Mouse (Mus musculus): ENCODE results near the gene Map2k6. TPM values are rescaled to one million over a fixed set of nuclear protein-coding genes. Genes with fewer than 3 reads are reported as not detected.

The Map2k6 gene
- polyA plus RNA-seq, 1 experiment from 2014 or later: 7.1 TPM

DNA sequence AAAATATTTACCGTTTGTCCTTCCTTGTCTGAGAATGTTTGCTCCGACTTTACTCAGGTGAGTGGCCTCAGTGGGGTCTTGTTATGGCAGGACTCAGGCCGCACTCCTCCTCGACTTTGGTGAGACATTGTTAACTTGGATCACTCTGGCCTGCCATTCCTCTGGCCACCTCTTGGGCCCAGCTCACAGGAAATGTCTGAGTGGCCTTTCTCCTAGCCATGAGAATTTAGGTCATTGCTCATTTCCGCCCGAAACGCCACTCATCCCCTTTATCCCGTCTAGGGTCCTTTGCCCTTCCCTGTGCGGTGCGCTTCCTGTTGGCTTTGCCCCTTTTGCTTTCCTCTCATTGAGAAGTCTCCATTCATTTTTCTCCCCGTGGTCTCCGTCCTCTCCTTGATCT, 10.2 kb downstream of the Map2k6 start:
- 74% methylated on average over 12 of the region's 12 CpGs for WGBS (ENCODE audit: insufficient replicate concordance)
- Histone ChIP-seq H3K27ac (no peak overlapping the region), H3K36me3 (no peaks in the 10 kb centered on the region), H3K27me3 (replicated peaks) (no peaks in the 10 kb centered on the region), H3K4me1 (peaks cover 10% of the 10 kb centered on the region; the same call in 1 of the 2 replicates), H3K4me2 (no peak overlapping the region), H3K4me3 (no peak overlapping the region), H3K9me3 (replicated peaks) (no peaks in the 10 kb centered on the region), H3K9ac (no peak overlapping the region)
- no peak for ATAC-seq

DNA sequence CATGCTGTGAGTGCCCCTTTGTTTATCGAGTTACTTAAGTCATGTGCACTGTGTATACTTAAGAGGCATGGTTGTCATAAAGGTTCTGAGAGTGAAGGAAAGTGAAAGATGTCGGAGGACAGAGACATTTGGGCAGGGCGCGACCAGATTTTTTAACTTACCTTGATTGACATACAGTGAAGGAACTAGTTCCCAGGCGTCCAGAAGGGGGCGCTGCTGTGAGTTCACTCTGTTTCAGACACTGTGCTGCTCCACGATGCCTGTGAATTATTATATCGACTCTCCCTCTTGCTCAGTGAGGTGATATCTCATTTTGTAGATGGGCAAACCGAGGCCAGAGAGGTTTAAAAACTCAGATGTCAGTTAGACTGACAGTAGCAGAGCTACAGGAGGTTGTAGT, 10.9 kb downstream of the Map2k6 start:
- Histone ChIP-seq H3K27ac (no peak overlapping the region), H3K36me3 (no peaks in the 10 kb centered on the region), H3K9ac (no peak overlapping the region), H3K4me3 (no peak overlapping the region), H3K4me1 (peaks cover 10% of the 10 kb centered on the region; the same call in 1 of the 2 replicates), H3K9me3 (replicated peaks) (no peaks in the 10 kb centered on the region), H3K4me2 (no peak overlapping the region), H3K27me3 (replicated peaks) (no peaks in the 10 kb centered on the region)
- peak; percentile 48 for ATAC-seq
- 46% methylated on average over 9 of the region's 9 CpGs for WGBS (ENCODE audit: insufficient replicate concordance)

DNA sequence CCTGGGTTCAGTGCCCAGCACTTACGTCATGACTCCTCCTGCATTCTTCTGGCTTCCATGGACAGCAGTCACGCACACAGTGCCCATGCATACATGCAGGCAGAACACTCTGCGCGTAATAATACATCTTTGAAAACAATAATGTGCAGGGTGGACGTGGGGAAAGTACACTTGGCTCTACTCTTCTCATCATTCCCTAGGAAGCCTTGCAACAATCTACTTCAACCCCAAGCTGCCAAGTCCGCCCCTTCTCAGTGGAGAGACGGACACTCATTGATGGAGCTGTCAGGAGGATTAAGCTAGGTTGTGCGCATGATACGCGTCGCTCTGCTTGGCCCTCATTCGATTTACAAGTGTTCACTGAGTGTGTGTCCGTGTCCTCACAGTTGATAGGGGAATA, 12.7 kb downstream of the Map2k6 start:
- 89% methylated on average over 13 of the region's 13 CpGs for WGBS (ENCODE audit: insufficient replicate concordance)
- H3K27me3 ChIP-seq (replicated peaks): no peaks in the 10 kb centered on the region
- no peak overlapping the region for H3K4me2 ChIP-seq
- H3K4me1 ChIP-seq: peaks cover 3% of the 10 kb centered on the region; the same call in 1 of the 2 replicates
- no peak for ATAC-seq
- H3K27ac ChIP-seq: no peak overlapping the region
- H3K4me3 ChIP-seq: no peak overlapping the region
- H3K9ac ChIP-seq: no peak overlapping the region
- no peaks in the 10 kb centered on the region for H3K9me3 ChIP-seq (replicated peaks)
- H3K36me3 ChIP-seq: no peaks in the 10 kb centered on the region

DNA sequence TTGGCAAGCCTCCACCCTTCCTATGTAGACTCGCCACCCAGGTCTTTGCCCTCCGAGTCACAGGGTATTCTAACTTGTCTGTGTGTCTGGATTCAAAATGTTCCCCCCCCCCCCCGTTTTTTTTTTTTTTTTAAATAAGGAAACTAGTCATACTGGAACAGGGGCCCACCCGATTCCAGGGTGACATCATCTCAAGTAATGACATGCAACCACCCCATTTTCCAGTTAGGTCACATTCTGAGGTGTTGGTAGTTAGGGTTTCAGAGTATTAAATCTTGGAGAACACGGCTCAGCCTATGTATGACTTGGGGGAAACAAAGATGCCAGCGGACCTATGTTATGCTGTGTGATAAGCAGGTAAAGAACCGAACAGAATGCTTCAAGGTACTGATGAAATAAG, 15.3 kb downstream of the Map2k6 start:
- Histone ChIP-seq H3K4me2 (no peak overlapping the region), H3K4me1 (no peaks in the 10 kb centered on the region), H3K9me3 (replicated peaks) (no peaks in the 10 kb centered on the region), H3K27ac (no peak overlapping the region), H3K27me3 (replicated peaks) (no peaks in the 10 kb centered on the region), H3K9ac (no peak overlapping the region), H3K4me3 (no peak overlapping the region), H3K36me3 (no peaks in the 10 kb centered on the region)
- ATAC-seq: no peak
- 58% methylated on average over 7 of the region's 7 CpGs for WGBS (ENCODE audit: insufficient replicate concordance)

DNA sequence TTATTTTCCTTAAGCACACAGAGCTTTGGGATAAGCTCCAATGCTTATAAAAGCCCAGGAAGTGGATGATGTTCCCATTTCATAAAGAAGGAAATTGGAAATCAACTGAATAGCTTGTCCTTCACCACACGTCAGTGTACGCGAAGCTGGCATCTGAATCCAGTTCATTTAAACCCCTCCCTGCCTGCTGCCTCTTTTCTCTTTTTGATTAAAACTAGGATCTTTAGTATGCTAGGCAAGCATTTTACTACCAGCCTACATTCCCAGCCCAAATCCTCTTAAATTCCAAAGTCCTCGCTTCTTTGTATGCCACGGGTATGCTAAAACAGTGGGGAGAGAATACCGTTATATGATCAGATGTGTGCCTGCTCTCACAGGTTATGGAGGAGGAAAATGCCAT, 17.8 kb downstream of the Map2k6 start:
- Histone ChIP-seq H3K9ac (no peak overlapping the region), H3K27me3 (replicated peaks) (no peaks in the 10 kb centered on the region), H3K36me3 (no peaks in the 10 kb centered on the region), H3K9me3 (replicated peaks) (no peaks in the 10 kb centered on the region), H3K27ac (no peak overlapping the region), H3K4me1 (no peaks in the 10 kb centered on the region), H3K4me2 (no peak overlapping the region), H3K4me3 (no peak overlapping the region)
- 82% methylated on average over 6 of the region's 6 CpGs for WGBS (ENCODE audit: insufficient replicate concordance)
- no peak for ATAC-seq

DNA sequence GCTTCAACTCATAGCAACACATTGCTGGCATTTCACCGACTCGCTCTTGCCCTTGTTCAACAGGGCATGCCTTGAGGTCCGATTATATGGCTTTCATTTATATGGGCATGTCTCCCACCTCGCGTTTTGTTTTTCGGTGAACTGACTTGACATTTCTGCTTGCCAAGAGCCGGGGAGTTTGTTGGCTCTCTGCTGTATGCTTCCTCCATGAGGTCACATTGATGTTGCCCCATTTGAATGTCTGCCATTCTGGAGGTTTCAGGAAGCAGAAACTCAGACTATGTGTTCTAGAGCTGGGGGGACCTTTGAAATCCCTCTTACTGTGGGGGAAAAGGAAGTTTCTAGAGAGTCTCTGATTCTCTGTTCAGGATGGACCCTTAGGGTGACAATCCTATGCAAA, 21.5 kb downstream of the Map2k6 start:
- no peaks in the 10 kb centered on the region for H3K36me3 ChIP-seq
- 84% methylated on average over 7 of the region's 7 CpGs for WGBS (ENCODE audit: insufficient replicate concordance)
- H3K27ac ChIP-seq: no peak overlapping the region
- H3K4me2 ChIP-seq: no peak overlapping the region
- H3K9me3 ChIP-seq (replicated peaks): no peaks in the 10 kb centered on the region
- H3K4me3 ChIP-seq: no peak overlapping the region
- no peaks in the 10 kb centered on the region; the same call in 1 of the 2 replicates for H3K4me1 ChIP-seq
- ATAC-seq: no peak
- H3K27me3 ChIP-seq (replicated peaks): no peaks in the 10 kb centered on the region
- H3K9ac ChIP-seq: no peak overlapping the region

DNA sequence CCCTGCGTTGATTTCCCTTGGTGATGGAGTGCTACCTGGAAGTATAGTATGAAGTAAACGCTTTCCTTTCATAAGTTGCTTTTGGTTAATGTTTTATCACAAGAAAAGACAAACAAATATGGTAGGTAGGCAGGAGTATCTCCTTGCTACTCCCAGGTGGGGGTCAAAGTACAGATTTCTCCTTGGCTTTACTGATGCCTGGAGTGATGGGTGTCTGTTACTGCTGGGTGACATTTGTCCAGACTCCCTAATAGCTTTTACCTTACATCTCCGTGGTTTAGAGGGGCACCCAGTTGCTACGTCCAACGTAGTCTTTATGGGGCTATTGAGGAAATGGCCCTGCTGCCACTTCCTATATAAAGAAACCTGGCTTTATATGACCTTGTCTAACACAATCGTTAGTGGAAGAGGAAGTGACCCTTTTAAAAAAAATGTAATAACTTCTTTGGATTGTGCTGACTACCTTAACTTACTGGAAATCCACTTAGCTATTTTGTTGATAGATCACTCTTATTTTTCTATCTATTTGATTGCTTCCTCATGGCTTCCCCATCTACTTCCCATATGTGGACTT, 27.7 kb downstream of the Map2k6 start:
- Histone ChIP-seq H3K27ac (no peak overlapping the region), H3K4me2 (no peak overlapping the region), H3K27me3 (replicated peaks) (no peaks in the 10 kb centered on the region), H3K36me3 (no peaks in the 10 kb centered on the region), H3K9ac (no peak overlapping the region), H3K4me1 (peaks cover 18% of the 10 kb centered on the region), H3K9me3 (replicated peaks) (no peaks in the 10 kb centered on the region), H3K4me3 (no peak overlapping the region)
- WGBS (ENCODE audit: insufficient replicate concordance): 43% methylated on average over 6 of the region's 6 CpGs
- ATAC-seq: no peak

DNA sequence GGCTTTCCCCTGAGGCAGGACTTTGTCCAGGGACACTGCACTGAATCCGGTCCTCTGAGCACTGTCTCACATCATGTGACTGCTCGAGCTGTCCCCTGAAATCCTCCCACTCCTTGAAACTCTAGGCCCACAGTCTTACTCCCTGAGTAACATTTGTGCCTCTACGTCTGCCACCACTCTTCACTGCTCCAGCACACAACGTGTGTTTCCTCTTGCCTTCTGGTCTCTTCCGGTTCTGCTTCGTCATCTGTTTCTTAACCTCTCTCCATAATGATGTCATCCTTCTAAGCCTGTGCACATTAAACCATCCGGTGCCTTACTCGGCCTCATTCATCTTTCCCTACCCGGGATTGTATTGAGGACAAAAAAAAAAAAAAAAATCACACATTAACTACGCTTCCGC, 28.2 kb downstream of the Map2k6 start:
- WGBS (ENCODE audit: insufficient replicate concordance): 46% methylated on average over 11 of the region's 11 CpGs
- no peaks in the 10 kb centered on the region for H3K27me3 ChIP-seq (replicated peaks)
- no peak for ATAC-seq

DNA sequence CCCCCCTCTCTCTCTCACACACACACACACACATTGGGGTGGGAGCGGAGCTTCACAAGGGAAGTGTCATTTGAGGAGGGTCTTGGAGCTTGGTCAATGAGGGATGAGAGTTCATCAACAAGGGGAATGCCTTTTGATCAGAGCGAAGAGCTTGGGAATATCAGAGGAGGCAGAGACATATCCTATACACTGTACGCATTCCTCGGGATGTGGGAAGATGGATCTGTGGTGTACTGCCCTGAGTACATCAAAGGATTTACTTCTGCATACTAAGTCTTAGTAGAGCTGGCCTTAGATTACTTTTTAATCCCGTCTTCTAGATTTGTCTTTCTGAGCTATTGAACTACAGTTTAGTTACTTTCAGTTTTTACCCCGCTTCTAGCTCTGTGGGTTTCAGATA, 30.1 kb downstream of the Map2k6 start:
- ATAC-seq: no peak
- Histone ChIP-seq H3K27me3 (replicated peaks) (no peaks in the 10 kb centered on the region), H3K36me3 (no peaks in the 10 kb centered on the region), H3K9me3 (replicated peaks) (no peaks in the 10 kb centered on the region), H3K9ac (no peak overlapping the region), H3K4me3 (no peak overlapping the region), H3K4me2 (no peak overlapping the region), H3K27ac (no peak overlapping the region), H3K4me1 (peaks cover 18% of the 10 kb centered on the region)
- WGBS (ENCODE audit: insufficient replicate concordance): 83% methylated on average over 6 of the region's 6 CpGs

More for the DNA sequence above, 28.2 kb downstream of the Map2k6 start:
- H3K4me2 ChIP-seq: no peak overlapping the region
- H3K27ac ChIP-seq: 0 out of 2 replicates have a peak overlapping the region, but pooled peaks have one; percentile 49
- no peak overlapping the region for H3K4me3 ChIP-seq
- no peaks in the 10 kb centered on the region for H3K9me3 ChIP-seq (replicated peaks)
- H3K4me1 ChIP-seq: peaks cover 18% of the 10 kb centered on the region
- H3K36me3 ChIP-seq: no peaks in the 10 kb centered on the region
- no peak overlapping the region for H3K9ac ChIP-seq

DNA sequence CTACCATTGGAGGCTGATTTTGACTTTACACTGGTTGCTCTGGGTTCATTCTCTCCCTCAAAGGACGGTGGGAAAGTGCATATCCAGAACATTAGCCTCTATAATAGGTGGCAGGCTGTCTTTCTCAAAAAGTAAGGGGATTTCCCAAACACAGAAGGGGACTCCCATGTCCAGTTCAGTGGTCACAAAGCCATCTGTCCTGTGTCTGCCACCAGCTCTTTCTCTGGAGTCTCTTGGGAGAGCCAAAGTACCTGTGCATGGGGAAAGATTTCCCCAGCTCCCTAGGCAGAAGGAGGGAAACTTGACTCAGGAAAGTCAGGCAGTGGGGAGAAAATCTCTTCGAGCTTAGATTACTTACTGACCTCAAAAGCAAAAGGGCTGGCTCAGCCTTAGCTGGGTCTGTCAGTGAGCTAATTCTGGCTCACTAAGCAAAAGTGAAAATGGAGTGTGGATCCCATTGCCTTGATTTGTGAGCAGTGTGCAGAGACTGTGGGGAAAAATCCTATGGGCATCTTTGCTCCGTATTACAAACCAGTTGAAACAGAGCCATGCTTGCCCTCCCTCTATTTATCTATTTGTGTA, 31.0 kb downstream of the Map2k6 start:
- WGBS (ENCODE audit: insufficient replicate concordance): 67% methylated on average over 3 of the region's 3 CpGs
- Histone ChIP-seq H3K4me2 (no peak overlapping the region), H3K27me3 (replicated peaks) (no peaks in the 10 kb centered on the region), H3K9me3 (replicated peaks) (no peaks in the 10 kb centered on the region), H3K27ac (no peak overlapping the region), H3K4me1 (peaks cover 18% of the 10 kb centered on the region), H3K36me3 (no peaks in the 10 kb centered on the region), H3K9ac (no peak overlapping the region), H3K4me3 (no peak overlapping the region)
- ATAC-seq: no peak

DNA sequence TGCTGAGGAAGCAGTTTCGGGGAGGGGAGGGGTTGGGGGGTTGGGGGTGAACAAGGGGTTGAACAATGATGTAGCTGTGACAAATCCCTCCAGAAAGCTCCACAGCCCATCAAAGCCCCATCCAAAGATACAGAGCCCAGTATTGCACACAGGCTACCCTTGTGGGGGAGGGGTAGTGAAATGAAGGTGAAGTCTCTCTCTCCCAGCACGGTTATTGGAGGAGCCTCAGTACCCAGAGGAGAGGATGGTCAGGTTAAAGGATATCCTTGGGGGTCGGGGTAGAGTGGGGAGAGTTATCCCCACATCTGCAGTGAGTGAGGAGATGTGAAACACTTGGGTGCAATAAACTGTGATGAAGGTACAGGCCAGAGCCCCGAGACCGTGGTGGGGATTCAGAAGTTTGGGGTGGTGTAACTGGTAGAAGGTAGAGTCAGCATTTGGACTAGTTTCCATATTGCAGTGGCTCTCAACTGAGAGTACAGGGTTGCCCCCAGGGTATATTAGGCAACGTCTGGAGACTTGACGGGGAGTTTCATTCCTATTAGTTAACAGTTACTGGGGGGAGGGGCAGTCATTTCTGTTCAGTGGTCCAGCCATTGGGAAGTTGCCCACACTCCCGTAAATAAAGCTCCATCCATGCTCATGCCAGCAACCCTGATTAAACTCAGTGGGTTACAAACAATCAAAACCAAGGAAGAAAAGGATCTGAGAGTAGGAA, 37.1 kb downstream of the Map2k6 start:
- Histone ChIP-seq H3K4me3 (no peak overlapping the region), H3K36me3 (no peaks in the 10 kb centered on the region), H3K9ac (no peak overlapping the region), H3K4me1 (peaks cover 18% of the 10 kb centered on the region), H3K27me3 (replicated peaks) (no peaks in the 10 kb centered on the region), H3K27ac (no peak overlapping the region), H3K9me3 (replicated peaks) (0 out of 2 replicates have a peak, but pooled peaks cover 7% of the 10 kb centered on the region), H3K4me2 (no peak overlapping the region)
- ATAC-seq: no peak
- 68% methylated on average over 8 of the region's 8 CpGs for WGBS (ENCODE audit: insufficient replicate concordance)

DNA sequence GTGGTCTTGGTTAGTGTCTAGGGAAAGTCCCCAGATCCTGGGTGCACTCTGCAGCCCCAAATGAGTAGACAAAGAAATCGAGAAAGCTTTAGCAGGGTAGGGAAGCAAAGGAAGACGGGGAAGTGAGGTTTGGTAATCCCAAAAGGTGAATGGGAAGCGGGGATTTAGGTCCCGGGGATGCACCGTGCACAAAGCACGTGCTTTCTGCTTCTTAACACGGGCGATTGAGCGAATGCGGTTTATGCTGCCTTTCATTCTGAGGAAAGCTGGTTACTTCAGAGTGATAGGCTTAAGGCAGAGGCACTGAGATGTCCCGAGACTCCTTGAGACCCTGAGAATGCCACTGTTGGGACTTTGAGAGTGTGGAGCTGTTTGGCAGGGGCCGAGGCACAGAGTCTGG, 38.1 kb downstream of the Map2k6 start:
- no peak for ATAC-seq
- no peak overlapping the region for H3K4me2 ChIP-seq
- 82% methylated on average over 12 of the region's 12 CpGs for WGBS (ENCODE audit: insufficient replicate concordance)
- H3K36me3 ChIP-seq: no peaks in the 10 kb centered on the region
- no peak overlapping the region for H3K4me3 ChIP-seq
- 0 out of 2 replicates have a peak, but pooled peaks cover 7% of the 10 kb centered on the region for H3K9me3 ChIP-seq (replicated peaks)
- peaks cover 18% of the 10 kb centered on the region for H3K4me1 ChIP-seq
- no peak overlapping the region for H3K9ac ChIP-seq
- no peaks in the 10 kb centered on the region for H3K27me3 ChIP-seq (replicated peaks)
- H3K27ac ChIP-seq: no peak overlapping the region
